Mouse (Mus musculus) G1E (cell line): ENCODE data around the gene Tmem56. TPM values are rescaled to one million over a fixed set of nuclear protein-coding genes. Genes with fewer than 3 reads are reported as not detected.
A peak's percentile ranks its signal among the peaks of the same experiment; 100 is the strongest.

ENCODE experiments used
- ATAC-seq: 2 replicates; pipeline ENCODE4 v1.8.0; 2016; ENCODE audit warnings: mild to moderate bottlenecking; ENCODE audit not compliant: insufficient number of reproducible peaks, poor library complexity, low FRiP score, severe bottlenecking; ENCODE audit errors: extremely low read depth
- DNase-seq: peaks from one replicate; pipeline ENCODE4 v3.0.0; 2012; ENCODE audit warnings: low spot score
- H3K27me3 ChIP-seq: 2 replicates; pipeline ENCODE4 v1.6.1; 2012; ENCODE audit warnings: mild to moderate bottlenecking, low read length, inconsistent platforms; ENCODE audit not compliant: insufficient read depth
- H3K36me3 ChIP-seq: replicated peaks from 2 replicates; pipeline ENCODE3; 2012; ENCODE audit warnings: mild to moderate bottlenecking, inconsistent platforms
- H3K4me1 ChIP-seq: 2 replicates; pipeline ENCODE4 v1.6.1; 2012; ENCODE audit warnings: low read depth, low read length, inconsistent platforms, mixed read lengths; ENCODE audit not compliant: insufficient read depth
- H3K4me3 ChIP-seq: 2 replicates; pipeline ENCODE4 v1.5.1; 2012; ENCODE audit warnings: low read depth, mild to moderate bottlenecking, inconsistent platforms, low read length, moderate library complexity, mixed read lengths
- H3K9me3 ChIP-seq: replicated peaks from 2 replicates; pipeline ENCODE4 v1.6.1; 2012; ENCODE audit warnings: inconsistent platforms
- CTCF ChIP-seq: IDR thresholded peaks from 2 replicates; pipeline ENCODE4 v1.5.1; 2012; ENCODE audit warnings: low read depth, low read length, inconsistent platforms, mixed read lengths
- GATA1 ChIP-seq: IDR thresholded peaks from 2 replicates; pipeline ENCODE4 v1.6.1; 2012; ENCODE audit warnings: borderline replicate concordance, low read length, inconsistent platforms, mixed read lengths
- GATA2 ChIP-seq: IDR thresholded peaks from 2 replicates; pipeline ENCODE4 v1.6.1; 2012; ENCODE audit warnings: low read depth, low read length, inconsistent platforms, borderline replicate concordance
- POLR2AphosphoS5 ChIP-seq: IDR thresholded peaks from 2 replicates; pipeline ENCODE4 v1.6.1; 2012; ENCODE audit warnings: low read depth, low read length, inconsistent platforms; ENCODE audit not compliant: insufficient replicate concordance
- TAL1 ChIP-seq: conservative IDR thresholded peaks from 2 replicates; pipeline ENCODE4 v1.6.1; 2012; ENCODE audit warnings: low read depth, low read length, inconsistent platforms, mixed read lengths
- polyA plus RNA-seq: library from polyadenylated mRNA; stranded (reverse); fragments of >175 nt; gene quantifications from 2 replicates; pipeline ENCODE4 v1.2.3, GENCODE M21; 2012
- total RNA-seq, 2 experiments: library from RNA; stranded (forward) in 1 of 2; stranded (reverse) in 1 of 2; fragments of 200-1000 nt in 1 of 2; fragments of >200 nt in 1 of 2; fragmentation: Nextera tagmentation in 1 of 2; gene quantifications; 2 replicates each; pipeline ENCODE4 v1.2.3; 2014 to 2017

The Tmem56 gene
- total and polyA plus RNA-seq, 3 experiments = 6.7 to 91.0 (median 34.1) TPM

- DNase-seq = no peak
- Histone ChIP-seq H3K27me3 (no peaks in the 10 kb centered on the region), H3K4me1 (no peaks in the 10 kb centered on the region), H3K36me3 (peaks cover 28% of the 10 kb centered on the region), H3K9me3 (no peaks in the 10 kb centered on the region), H3K4me3 (no peak overlapping the region)
- ATAC-seq = no peak
- TF ChIP-seq GATA2 (no peak), POLR2AphosphoS5 (no peak), CTCF (no peak), GATA1 (no peak), TAL1 (no peak)
Measured at GRCm38 (mm10) chr3:121315498-121315897, 32.6 kb upstream of the Tmem56 start.

DNA sequence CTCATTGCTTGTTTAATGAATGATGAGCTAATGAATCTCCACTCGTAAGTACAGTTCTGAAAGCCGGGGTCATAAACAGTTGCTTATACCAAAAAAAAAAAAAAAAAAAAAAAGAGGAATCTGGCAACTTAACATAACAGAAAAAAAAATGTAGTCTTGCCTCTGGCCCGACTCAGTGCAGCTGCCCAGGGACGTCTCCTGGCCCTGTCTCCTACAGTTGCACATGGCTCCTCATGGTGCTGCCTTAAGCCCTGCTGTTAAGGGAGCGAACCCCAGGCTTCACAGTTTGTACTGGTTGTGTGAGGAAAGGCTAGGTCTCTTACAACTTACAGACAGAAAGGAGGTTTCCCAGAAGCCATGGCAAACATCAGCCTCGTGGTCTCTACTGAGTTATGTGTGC lies 31.3 kb upstream of the Tmem56 start:
- Histone ChIP-seq H3K4me1 (peaks cover 3% of the 10 kb centered on the region; the same call in 1 of the 2 replicates), H3K36me3 (peaks cover 25% of the 10 kb centered on the region), H3K27me3 (no peaks in the 10 kb centered on the region), H3K9me3 (no peaks in the 10 kb centered on the region), H3K4me3 (no peak overlapping the region)
- TF ChIP-seq TAL1 = no peak
- no peak for TF ChIP-seq POLR2AphosphoS5
- no peak for TF ChIP-seq CTCF
- no peak for TF ChIP-seq GATA2
- no peak for TF ChIP-seq GATA1
- ATAC-seq = no peak
- DNase-seq = no peak

- Histone ChIP-seq H3K36me3 (peaks cover 28% of the 10 kb centered on the region), H3K27me3 (no peaks in the 10 kb centered on the region), H3K4me1 (peaks cover 9% of the 10 kb centered on the region; the same call in 1 of the 2 replicates), H3K9me3 (no peaks in the 10 kb centered on the region), H3K4me3 (no peak overlapping the region)
- TF ChIP-seq GATA2 = no peak
- TF ChIP-seq GATA1 = no peak
- no peak for TF ChIP-seq TAL1
- TF ChIP-seq POLR2AphosphoS5 = no peak
- TF ChIP-seq CTCF = no peak
- DNase-seq (no peak), ATAC-seq (no peak)
Measured at GRCm38 (mm10) chr3:121312979-121313378, 30.1 kb upstream of the Tmem56 start.

DNA sequence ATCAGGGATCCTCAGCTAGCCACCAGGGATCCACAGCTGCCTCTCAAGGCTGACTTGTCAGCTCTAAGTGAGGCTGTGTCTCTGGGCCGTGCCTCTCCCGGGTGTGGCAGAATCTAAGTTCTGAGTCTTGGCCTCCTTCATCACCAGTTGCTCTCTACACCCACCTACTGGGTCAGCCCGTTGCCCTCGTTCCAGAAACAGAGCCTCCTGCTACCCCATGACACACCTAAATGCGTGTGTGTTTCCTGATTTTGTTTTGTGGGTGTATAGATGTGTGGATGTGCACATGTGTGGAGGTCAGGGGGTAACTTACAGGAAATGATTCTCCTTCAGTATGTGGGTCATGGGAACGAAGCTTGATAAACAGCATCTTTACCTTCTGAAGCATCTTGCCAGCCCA lies 29.5 kb upstream of the Tmem56 start:
- ATAC-seq (no peak), DNase-seq (no peak)
- Histone ChIP-seq H3K27me3 (no peaks in the 10 kb centered on the region), H3K4me3 (no peak overlapping the region), H3K9me3 (no peaks in the 10 kb centered on the region), H3K36me3 (peaks cover 27% of the 10 kb centered on the region), H3K4me1 (peaks cover 9% of the 10 kb centered on the region; the same call in 1 of the 2 replicates)
- TF ChIP-seq CTCF (no peak), TAL1 (no peak), POLR2AphosphoS5 (no peak), GATA2 (no peak), GATA1 (no peak)

GRCm38 (mm10) chr3:121309896-121310714 lies 27.2 kb upstream of the Tmem56 start:
- no peak overlapping the region for H3K4me3 ChIP-seq
- ATAC-seq (no peak), DNase-seq (no peak)
- H3K27me3 ChIP-seq = no peaks in the 10 kb centered on the region
- peaks cover 36% of the 10 kb centered on the region for H3K36me3 ChIP-seq
- H3K4me1 ChIP-seq = peaks cover 13% of the 10 kb centered on the region; the same call in 1 of the 2 replicates
- no peaks in the 10 kb centered on the region for H3K9me3 ChIP-seq
- TF ChIP-seq GATA1 = no peak
- TF ChIP-seq POLR2AphosphoS5 = no peak
- TF ChIP-seq CTCF = no peak
- no peak for TF ChIP-seq TAL1
- TF ChIP-seq GATA2 = no peak

GRCm38 (mm10) chr3:121309429-121309828 lies 26.5 kb upstream of the Tmem56 start:
- DNase-seq (peak; percentile 22), ATAC-seq (no peak)
- Histone ChIP-seq H3K36me3 (peaks cover 32% of the 10 kb centered on the region), H3K27me3 (no peaks in the 10 kb centered on the region), H3K9me3 (no peaks in the 10 kb centered on the region), H3K4me3 (no peak overlapping the region), H3K4me1 (peaks cover 13% of the 10 kb centered on the region; the same call in 1 of the 2 replicates)
- TF ChIP-seq TAL1 (no peak), POLR2AphosphoS5 (no peak), GATA1 (no peak), CTCF (no peak), GATA2 (no peak)
